Mouse (Mus musculus): Measurements from ENCODE around the gene P4htm. TPM values are rescaled to one million over a fixed set of nuclear protein-coding genes. Genes with fewer than 3 reads are reported as not detected.
A peak's percentile ranks its signal among the peaks of the same experiment; 100 is the strongest.

The P4htm gene
- total and polyA plus RNA-seq, 3 experiments = 0.08 to 0.22 TPM; not detected in 1

DNA sequence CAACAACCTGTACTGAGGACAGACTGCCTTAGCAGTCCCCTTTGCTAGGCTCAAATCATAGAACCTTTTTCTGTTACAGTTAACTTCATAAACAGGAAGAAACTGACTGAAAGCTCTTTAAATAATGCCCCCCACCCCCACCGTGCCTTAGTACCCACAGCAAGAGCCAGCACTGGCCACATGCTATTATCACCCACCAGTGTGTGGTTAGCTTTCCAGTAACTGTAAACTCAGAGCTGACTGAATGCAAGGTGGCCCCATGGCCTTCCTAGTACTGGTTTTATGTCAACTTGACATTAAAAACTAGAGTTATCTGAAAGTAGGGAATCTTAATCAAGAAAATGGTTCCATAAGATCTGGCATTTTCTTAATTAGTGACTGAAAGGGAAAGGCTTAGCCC lies 33.2 kb upstream of the P4htm start (continued):
- no peak for TF ChIP-seq SMC3 (IDR thresholded peaks at IDR 0.05; ENCODE audit: low read depth, low read length)

DNA sequence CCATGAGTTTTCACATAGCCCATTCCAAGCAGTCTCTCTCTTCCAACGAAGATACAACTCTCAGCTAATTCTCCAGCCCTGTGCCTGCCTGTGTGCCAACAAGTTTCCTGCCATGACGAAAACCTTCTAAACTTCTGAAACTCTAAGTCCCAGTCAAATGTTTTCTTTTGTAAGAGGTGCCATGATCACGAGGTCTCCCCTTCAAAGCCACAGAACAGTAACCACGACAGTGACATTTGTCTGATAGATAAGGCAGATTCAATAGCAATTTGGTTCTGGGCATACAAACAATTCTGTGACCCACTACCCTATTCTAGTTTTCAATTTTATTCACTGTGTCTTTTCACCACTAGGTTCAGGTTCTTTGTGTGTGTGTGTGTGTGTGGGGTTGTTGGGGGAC lies 30.7 kb upstream of the P4htm start:
- Histone ChIP-seq H3K9ac (ENCODE audit: control insufficient read depth, low read depth, low read length, poor library complexity, severe bottlenecking) (no peak overlapping the region), H3K36me3 (ENCODE audit: control insufficient read depth in 1 of 2, insufficient read depth in 2 of 2, low read length in 2 of 2) (peaks cover 33 to 40% of the 10 kb centered on the region in 2 experiments), H3K4me1 (ENCODE audit: control insufficient read depth in 1 of 2, insufficient read depth in 2 of 2, low read length in 2 of 2) (peaks cover 16 to 42% of the 10 kb centered on the region in 2 experiments), H3K27ac (ENCODE audit: control insufficient read depth, low read depth, low read length) (no peak overlapping the region), H3K27me3 (ENCODE audit: control insufficient read depth in 1 of 2, insufficient read depth in 2 of 2, low read length in 2 of 2) (no peaks in the 10 kb centered on the region), H3K4me3 (ENCODE audit: control insufficient read depth in 1 of 2, insufficient read depth in 1 of 2, low read depth in 2 of 2, low read length in 2 of 2) (no peak overlapping the region), H3K79me2 (ENCODE audit: control insufficient read depth, insufficient read depth, low read length, poor library complexity) (peaks cover 22% of the 10 kb centered on the region), H3K9me3 (replicated peaks; ENCODE audit: insufficient read depth, low read length) (no peaks in the 10 kb centered on the region)
- TF ChIP-seq UBTF (IDR thresholded peaks at IDR 0.05; ENCODE audit: borderline replicate concordance, insufficient read depth, low read depth, low read length) = no peak
- TF ChIP-seq TAL1 (IDR thresholded peaks at IDR 0.05; ENCODE audit: low read length) = no peak
- TF ChIP-seq ELF1 (IDR thresholded peaks at IDR 0.05; ENCODE audit: low read depth, low read length) = no peak
- TF ChIP-seq CHD2 (IDR thresholded peaks at IDR 0.05; ENCODE audit: low read length) = no peak
- TF ChIP-seq POLR2AphosphoS2 (IDR thresholded peaks at IDR 0.05; ENCODE audit: low read length) = no peak
- TF ChIP-seq POLR2AphosphoS5 (IDR thresholded peaks at IDR 0.05; ENCODE audit: borderline replicate concordance, low read depth, low read length) = no peak
- TF ChIP-seq HCFC1 (IDR thresholded peaks at IDR 0.05; ENCODE audit: low read depth, low read length) = no peak
- peak; percentile 62; the same call in 1 of the 2 replicates for TF ChIP-seq USF1 (IDR thresholded peaks at IDR 0.05; ENCODE audit: low read depth, low read length)
- no peak for TF ChIP-seq BHLHE40 (IDR thresholded peaks at IDR 0.05; ENCODE audit: borderline replicate concordance, low read depth, low read length)
- no peak for TF ChIP-seq KAT2A (conservative IDR thresholded peaks at IDR 0.05; ENCODE audit: low read depth, low read length)
- TF ChIP-seq MAZ (IDR thresholded peaks at IDR 0.05; ENCODE audit: low read depth, low read length) = no peak
- peak; percentile 23; the same call in 1 of the 2 replicates for TF ChIP-seq ETS1 (IDR thresholded peaks at IDR 0.05; ENCODE audit: low read depth, low read length)
- TF ChIP-seq E2F4 (IDR thresholded peaks at IDR 0.05; ENCODE audit: borderline replicate concordance, low read depth, low read length) = no peak
- no peak for TF ChIP-seq MYB (IDR thresholded peaks at IDR 0.05; ENCODE audit: low read depth, low read length)
- TF ChIP-seq MAX (IDR thresholded peaks at IDR 0.05; ENCODE audit: low read length) = no peak
- TF ChIP-seq SIN3A (IDR thresholded peaks at IDR 0.05; ENCODE audit: low read length) = 0 out of 2 replicates have a peak, but pooled peaks have one; percentile 32
- no peak for TF ChIP-seq MAFK (IDR thresholded peaks at IDR 0.05; ENCODE audit: borderline replicate concordance, low read depth, low read length)
- no peak for TF ChIP-seq ZNF384 (IDR thresholded peaks at IDR 0.05; ENCODE audit: low read depth, low read length)
- no peak for TF ChIP-seq TBP (IDR thresholded peaks at IDR 0.05; ENCODE audit: low read depth, low read length)
- peak; percentile 38 for DNase-seq (ENCODE audit: low read depth, low spot score)

DNA sequence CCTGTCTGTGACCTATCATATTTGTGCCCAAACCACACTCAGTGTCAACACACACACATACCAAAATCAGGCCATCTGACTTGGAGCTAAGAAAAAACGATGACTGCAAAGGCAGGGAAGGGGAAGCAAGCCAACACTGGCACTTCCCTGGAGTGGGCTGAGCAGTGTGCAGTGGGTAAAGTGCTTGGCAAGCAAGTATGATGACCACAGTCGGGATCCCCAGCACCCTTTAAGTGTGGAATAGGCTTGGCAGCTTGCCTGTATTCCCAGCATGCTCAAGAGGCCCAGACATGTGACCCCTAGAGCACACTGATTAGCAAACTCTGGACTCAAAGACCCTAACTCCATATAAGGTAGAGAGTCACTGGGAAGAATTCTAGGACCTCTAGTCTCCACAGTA lies 29.0 kb upstream of the P4htm start:
- Histone ChIP-seq H3K4me1 (ENCODE audit: control insufficient read depth in 1 of 2, insufficient read depth in 2 of 2, low read length in 2 of 2) (peaks cover 8 to 29% of the 10 kb centered on the region in 2 experiments), H3K9ac (ENCODE audit: control insufficient read depth, low read depth, low read length, poor library complexity, severe bottlenecking) (no peak overlapping the region), H3K79me2 (ENCODE audit: control insufficient read depth, insufficient read depth, low read length, poor library complexity) (peaks cover 21% of the 10 kb centered on the region), H3K27me3 (ENCODE audit: control insufficient read depth in 1 of 2, insufficient read depth in 2 of 2, low read length in 2 of 2) (no peaks in the 10 kb centered on the region), H3K9me3 (replicated peaks; ENCODE audit: insufficient read depth, low read length) (no peaks in the 10 kb centered on the region), H3K4me3 (ENCODE audit: control insufficient read depth in 1 of 2, insufficient read depth in 1 of 2, low read depth in 2 of 2, low read length in 2 of 2) (no peak overlapping the region), H3K27ac (ENCODE audit: control insufficient read depth, low read depth, low read length) (no peak overlapping the region), H3K36me3 (ENCODE audit: control insufficient read depth in 1 of 2, insufficient read depth in 2 of 2, low read length in 2 of 2) (peaks cover 24 to 37% of the 10 kb centered on the region in 2 experiments)
- TF ChIP-seq JUND (IDR thresholded peaks at IDR 0.05; ENCODE audit: low read depth, low read length) = no peak
- TF ChIP-seq ZC3H11A (IDR thresholded peaks at IDR 0.05; ENCODE audit: low read depth, low read length) = no peak
- TF ChIP-seq TAL1 (IDR thresholded peaks at IDR 0.05; ENCODE audit: low read length) = no peak
- no peak for TF ChIP-seq TCF12 (IDR thresholded peaks at IDR 0.05; ENCODE audit: low read depth, low read length)
- TF ChIP-seq RAD21 (IDR thresholded peaks at IDR 0.05; ENCODE audit: low read depth, low read length) = no peak
- no peak for TF ChIP-seq MYC (IDR thresholded peaks at IDR 0.05; ENCODE audit: low read depth, low read length)
- TF ChIP-seq MXI1 (IDR thresholded peaks at IDR 0.05; ENCODE audit: low read depth, low read length) = no peak
- TF ChIP-seq CHD2 (IDR thresholded peaks at IDR 0.05; ENCODE audit: low read length) = no peak
- TF ChIP-seq POLR2AphosphoS2 (IDR thresholded peaks at IDR 0.05; ENCODE audit: low read length) = no peak
- TF ChIP-seq SMC3 (IDR thresholded peaks at IDR 0.05; ENCODE audit: low read depth, low read length) = no peak
- no peak for TF ChIP-seq GABPA (IDR thresholded peaks at IDR 0.05; ENCODE audit: low read depth, low read length)
- no peak for TF ChIP-seq ELF1 (IDR thresholded peaks at IDR 0.05; ENCODE audit: low read depth, low read length)
- no peak for TF ChIP-seq GATA1 (IDR thresholded peaks at IDR 0.05; ENCODE audit: low read depth, low read length)
- no peak for DNase-seq (ENCODE audit: low read depth, low spot score)
